Mouse (Mus musculus) CH12F3 (cell line): ENCODE data around the gene Unc13d.

ENCODE experiments used
- in situ Hi-C: fragments of 300-500 bp; cut with MboI; formaldehyde crosslinking; loops from 2 replicates; pipeline ENCODE4 v1.14.3; 2020; ENCODE audit warnings: low sequenced_read_pairs

Gene Unc13d

GRCm38 (mm10) chr11:116053510-116054229 lies 24.1 kb downstream of the Unc13d start:
- in situ Hi-C loops, result no loop called here

- in situ Hi-C loops, result no loop called here
These were observed 27.6 kb downstream of the Unc13d start for GRCm38 (mm10) chr11:116050196-116050595.

- in situ Hi-C loops, result no loop called here
These were observed 28.2 kb downstream of the Unc13d start for GRCm38 (mm10) chr11:116049610-116050009.

GRCm38 (mm10) chr11:116045173-116045572 lies 32.6 kb downstream of the Unc13d start:
- in situ Hi-C loops, result no loop called here

- in situ Hi-C loops, result no loop called here
These were observed 34.5 kb downstream of the Unc13d start for GRCm38 (mm10) chr11:116043286-116043685.

- in situ Hi-C loops, result no loop called here
These were observed 35.2 kb downstream of the Unc13d start for GRCm38 (mm10) chr11:116042372-116043138.

GRCm38 (mm10) chr11:116041833-116042232 lies 35.9 kb downstream of the Unc13d start:
- in situ Hi-C loops, result no loop called here

- in situ Hi-C loops, result no loop called here
These were observed 37.2 kb downstream of the Unc13d start for GRCm38 (mm10) chr11:116040593-116040992.

- in situ Hi-C loops, result no loop called here
These were observed 39.9 kb downstream of the Unc13d start for GRCm38 (mm10) chr11:116037826-116038225.

GRCm38 (mm10) chr11:116036671-116037070 lies 41.1 kb downstream of the Unc13d start:
- in situ Hi-C loops, result no loop called here

GRCm38 (mm10) chr11:116034584-116034983 lies 43.2 kb downstream of the Unc13d start:
- in situ Hi-C loops, result no loop called here

- in situ Hi-C loops, result no loop called here
These were observed 46.6 kb downstream of the Unc13d start for GRCm38 (mm10) chr11:116030898-116031845.

GRCm38 (mm10) chr11:116030088-116030897 lies 47.5 kb downstream of the Unc13d start, which contains the start of gene Unk:
Gene Unk, plus strand, starts transcription at chr11:116030322.
- in situ Hi-C loops, result no loop called here

GRCm38 (mm10) chr11:116029086-116029865 lies 48.5 kb downstream of the Unc13d start:
- in situ Hi-C loops, result no loop called here

GRCm38 (mm10) chr11:116028177-116028865 lies 49.4 kb downstream of the Unc13d start:
- in situ Hi-C loops, result no loop called here

GRCm38 (mm10) chr11:116027756-116028155 lies 50.0 kb downstream of the Unc13d start, which contains the start of gene H3f3b:
Gene H3f3b, minus strand, starts transcription at chr11:116027962.
- in situ Hi-C loops, result no loop called here

GRCm38 (mm10) chr11:116025056-116025845 lies 52.5 kb downstream of the Unc13d start:
- in situ Hi-C loops, result no loop called here

- in situ Hi-C loops, result no loop called here
These were observed 53.4 kb downstream of the Unc13d start for GRCm38 (mm10) chr11:116024356-116024808.
